Mouse (Mus musculus) kidney, postnatal 0 days (tissue): ENCODE measurements around the gene Tnrc6c. TPM values are rescaled to one million over a fixed set of nuclear protein-coding genes. Genes with fewer than 3 reads are reported as not detected.

Experiments used
- ATAC-seq: fragments of 200-750 bp; cut with Nextera tagmentation; replicated peaks from 2 replicates; pipeline ENCODE4 v1.8.0; 2017; ENCODE audit warnings: low read depth, moderate number of reproducible peaks, moderate TSS enrichment, moderate library complexity; ENCODE audit not compliant: low FRiP score
- DNase-seq: peaks from one replicate; pipeline ENCODE4 v3.0.0-alpha.2; 2016; ENCODE audit warnings: low spot score
- H3K27ac ChIP-seq: fragments of 300-500 bp; sonication (generic); 2 replicates; pipeline ENCODE4 v1.5.1; 2014; ENCODE audit warnings: mild to moderate bottlenecking
- H3K27me3 ChIP-seq: fragments of 300-500 bp; sonication (generic); 2 replicates; pipeline ENCODE4 v1.6.1; 2014; ENCODE audit warnings: low read length, mixed read lengths; ENCODE audit not compliant: insufficient read depth
- H3K36me3 ChIP-seq: fragments of 300-500 bp; sonication (generic); 2 replicates; pipeline ENCODE4 v1.6.1; 2014; ENCODE audit warnings: low read length, mixed read lengths; ENCODE audit not compliant: insufficient read depth
- H3K4me1 ChIP-seq: fragments of 300-500 bp; sonication (generic); replicated peaks from 2 replicates; pipeline ENCODE4 v1.6.1; 2014; ENCODE audit warnings: antibody characterized with exemption, low read length, mixed read lengths; ENCODE audit not compliant: insufficient read depth
- H3K4me2 ChIP-seq: fragments of 300-500 bp; sonication (generic); 2 replicates; pipeline ENCODE4 v1.6.1; 2014; ENCODE audit warnings: mild to moderate bottlenecking, low read length, moderate library complexity, mixed read lengths
- H3K4me3 ChIP-seq: fragments of 300-500 bp; sonication (generic); replicated peaks from 2 replicates; pipeline ENCODE4 v1.5.1; 2014; ENCODE audit warnings: low read depth, low read length
- H3K9ac ChIP-seq: fragments of 300-500 bp; sonication (generic); 2 replicates; pipeline ENCODE4 v1.6.1; 2014; ENCODE audit warnings: low read depth, low read length
- H3K9me3 ChIP-seq: fragments of 300-500 bp; sonication (generic); replicated peaks from 2 replicates; pipeline ENCODE4 v1.6.1; 2016; ENCODE audit warnings: low read length, inconsistent platforms, mixed read lengths
- CTCF ChIP-seq: IDR thresholded peaks from 2 replicates; pipeline ENCODE4 v1.5.1; 2016; ENCODE audit warnings: antibody characterized with exemption, low read depth, mild to moderate bottlenecking, moderate library complexity
- WGBS: fragments of 180-500 bp; shearing (Covaris S2); extraction: QIAGEN DNeasy Blood & Tissue Kit; methylation state at CpG from one replicate; pipeline ENCODE4 v1.1.7; 2014; 5-methylcytosine and 5-hydroxymethylcytosine counted together
- polyA plus RNA-seq: library from polyadenylated mRNA; unstranded; fragments of >200 nt; fragmentation: Nextera tagmentation; extraction: Ambion mirVana; gene quantifications from 2 replicates; pipeline ENCODE4 v1.2.1, GENCODE M21; 2015

The Tnrc6c gene
- polyA plus RNA-seq, 1 experiment from 2014 or later = 8.7 TPM

- no peaks in the 10 kb centered on the region for H3K36me3 ChIP-seq
- no peak overlapping the region for H3K9ac ChIP-seq
- DNase-seq (no peak), ATAC-seq (no peak)
- H3K4me2 ChIP-seq = no peak overlapping the region
- H3K9me3 ChIP-seq = no peaks in the 10 kb centered on the region
- no peak for TF ChIP-seq CTCF
- 82% methylated on average over 2 of the region's 2 CpGs for WGBS
- H3K4me3 ChIP-seq = no peak overlapping the region
- H3K27ac ChIP-seq = no peak overlapping the region
- H3K27me3 ChIP-seq = peaks cover 3% of the 10 kb centered on the region; the same call in 1 of the 2 replicates
- H3K4me1 ChIP-seq = no peaks in the 10 kb centered on the region
Measured at GRCm38 (mm10) chr11:117629865-117630264, 24.2 kb upstream of the Tnrc6c start.

GRCm38 (mm10) chr11:117630868-117631565, 23.1 kb upstream of the Tnrc6c start:
- DNase-seq (no peak), ATAC-seq (no peak)
- H3K27ac ChIP-seq = no peak overlapping the region
- no peak overlapping the region for H3K4me3 ChIP-seq
- no peak overlapping the region for H3K4me2 ChIP-seq
- 91% methylated on average over 10 of the region's 11 CpGs for WGBS
- no peaks in the 10 kb centered on the region for H3K36me3 ChIP-seq
- no peak for TF ChIP-seq CTCF
- H3K9ac ChIP-seq = no peak overlapping the region
- H3K27me3 ChIP-seq = peaks cover 3% of the 10 kb centered on the region; the same call in 1 of the 2 replicates
- H3K4me1 ChIP-seq = no peaks in the 10 kb centered on the region
- no peaks in the 10 kb centered on the region for H3K9me3 ChIP-seq

GRCm38 (mm10) chr11:117633310-117633709, 20.8 kb upstream of the Tnrc6c start:
- peaks cover 3% of the 10 kb centered on the region; the same call in 1 of the 2 replicates for H3K27me3 ChIP-seq
- H3K9me3 ChIP-seq = no peaks in the 10 kb centered on the region
- H3K4me3 ChIP-seq = no peak overlapping the region
- no peaks in the 10 kb centered on the region for H3K4me1 ChIP-seq
- H3K9ac ChIP-seq = no peak overlapping the region
- H3K36me3 ChIP-seq = no peaks in the 10 kb centered on the region
- H3K4me2 ChIP-seq = no peak overlapping the region
- TF ChIP-seq CTCF = no peak
- ATAC-seq = no peak
- WGBS = 91% methylated on average over 3 of the region's 3 CpGs
- no peak for DNase-seq
- no peak overlapping the region for H3K27ac ChIP-seq

GRCm38 (mm10) chr11:117638386-117638785, 15.7 kb upstream of the Tnrc6c start:
- DNase-seq (no peak), ATAC-seq (no peak)
- no peak for TF ChIP-seq CTCF
- WGBS = 56% methylated on average over 7 of the region's 7 CpGs
- no peak overlapping the region for H3K4me3 ChIP-seq
- H3K9ac ChIP-seq = no peak overlapping the region
- H3K36me3 ChIP-seq = no peaks in the 10 kb centered on the region
- H3K4me2 ChIP-seq = no peak overlapping the region
- no peaks in the 10 kb centered on the region for H3K4me1 ChIP-seq
- H3K9me3 ChIP-seq = no peaks in the 10 kb centered on the region
- H3K27me3 ChIP-seq = no peaks in the 10 kb centered on the region
- no peak overlapping the region for H3K27ac ChIP-seq

GRCm38 (mm10) chr11:117638809-117639208, 15.3 kb upstream of the Tnrc6c start:
- WGBS = 65% methylated on average over 11 of the region's 11 CpGs
- no peak for TF ChIP-seq CTCF
- no peaks in the 10 kb centered on the region for H3K4me1 ChIP-seq
- H3K4me2 ChIP-seq = no peak overlapping the region
- ATAC-seq (no peak), DNase-seq (no peak)
- H3K27ac ChIP-seq = no peak overlapping the region
- H3K36me3 ChIP-seq = no peaks in the 10 kb centered on the region
- H3K9me3 ChIP-seq = no peaks in the 10 kb centered on the region
- H3K4me3 ChIP-seq = no peak overlapping the region
- H3K9ac ChIP-seq = no peak overlapping the region
- H3K27me3 ChIP-seq = no peaks in the 10 kb centered on the region

GRCm38 (mm10) chr11:117639331-117639970, 14.6 kb upstream of the Tnrc6c start:
- no peak overlapping the region for H3K27ac ChIP-seq
- no peaks in the 10 kb centered on the region for H3K9me3 ChIP-seq
- WGBS = 68% methylated on average over 7 of the region's 7 CpGs
- H3K27me3 ChIP-seq = no peaks in the 10 kb centered on the region
- no peak overlapping the region for H3K4me2 ChIP-seq
- H3K4me3 ChIP-seq = no peak overlapping the region
- H3K4me1 ChIP-seq = no peaks in the 10 kb centered on the region
- DNase-seq (no peak), ATAC-seq (no peak)
- no peak overlapping the region for H3K9ac ChIP-seq
- no peaks in the 10 kb centered on the region for H3K36me3 ChIP-seq
- no peak for TF ChIP-seq CTCF
